Comparison of ENCODE assay signal across 17 mouse cellular contexts in genomic region chrX:11479696-11480339, GRCm38 (mm10).
DNase-seq lines count a peak whose midpoint lies in the region; ATAC-seq and TF ChIP-seq lines count a peak whose summit lies in the region.
"Had no signal": no experiment of that assay in that cellular context is flagged by ENCODE, and none has a peak within 500 bp of the region (broad histone marks: within the 10 kb centered on the region; RNA-seq: fewer than 3 reads in every experiment).

No protein-coding gene starts in this region.

- in situ Hi-C loops in Patski (cut with MboI; ENCODE audit: low pct_unique_long_range_greater_than_20kb) = no loop called here

- H3K9ac ChIP-seq in hindbrain, embryonic 13.5 days = no peak overlapping the region
- H3K9ac ChIP-seq in embryonic facial prominence, embryonic 14.5 days (ENCODE audit: low read depth, low read length) = no peak overlapping the region
- H3K9ac ChIP-seq in limb, embryonic 13.5 days = no peak overlapping the region
- H3K9ac ChIP-seq: heart, embryonic 15.5 days; kidney, embryonic 15.5 days; midbrain, embryonic 12.5 days; stomach, embryonic 15.5 days had no signal

- POLR2A ChIA-PET in Patski (lab: Charles Lee) = no interaction called here

- CTCF ChIA-PET in Patski (lab: Charles Lee) = interaction anchor here (0.9 kb wide), 1 partner anchor 9 kb away, joined by 3 read pairs; no protein-coding TSS in a partner anchor

- H3K4me1 ChIP-seq in hindbrain, embryonic 13.5 days (replicated peaks) = peaks cover 8% of the 10 kb centered on the region; the same call in 1 of the 2 replicates
- peaks cover 7% of the 10 kb centered on the region; the same call in 1 of the 2 replicates for H3K4me1 ChIP-seq in hindbrain, embryonic 10.5 days (replicated peaks)
- no peaks in the 10 kb centered on the region for H3K4me1 ChIP-seq in embryonic facial prominence, embryonic 14.5 days (ENCODE audit: control insufficient read depth, insufficient read depth, low read length)
- 0 out of 2 replicates have a peak, but pooled peaks cover 10% of the 10 kb centered on the region for H3K4me1 ChIP-seq in limb, embryonic 13.5 days
- H3K4me1 ChIP-seq: heart, embryonic 15.5 days; midbrain, embryonic 12.5 days; stomach, embryonic 15.5 days had no signal

- DNase-seq in hindbrain, embryonic 10.5 days (ENCODE audit: low spot score) = no peak
- DNase-seq in Patski (ENCODE audit: low read depth, low spot score) = peak; percentile 35
- peak; percentile 59 for DNase-seq in embryonic facial prominence, embryonic 14.5 days (ENCODE audit: low spot score)
- DNase-seq in ovary, postnatal 10 days (ENCODE audit: low spot score) = no peak
- no peak for DNase-seq in ovary, postnatal 36 days (ENCODE audit: low spot score)
- DNase-seq in kidney, adult 8-10 months = no peak
- DNase-seq: cerebellum, adult 18-20 months; liver; lung, adult 18-20 months; lung, postnatal 36 days had no signal

- WGBS in hindbrain, embryonic 13.5 days = 40% methylated on average over 16 of the region's 16 CpGs
- 58% methylated on average over 16 of the region's 16 CpGs for WGBS in hindbrain, embryonic 10.5 days
- 45% methylated on average over 15 of the region's 16 CpGs for WGBS in embryonic facial prominence, embryonic 14.5 days
- 35% methylated on average over 16 of the region's 16 CpGs for WGBS in limb, embryonic 13.5 days

- no peaks in the 10 kb centered on the region for H3K9me3 ChIP-seq in hindbrain, embryonic 13.5 days
- no peaks in the 10 kb centered on the region for H3K9me3 ChIP-seq in hindbrain, embryonic 10.5 days
- H3K9me3 ChIP-seq in embryonic facial prominence, embryonic 14.5 days (ENCODE audit: control insufficient read depth, low read length) = no peaks in the 10 kb centered on the region
- no peaks in the 10 kb centered on the region for H3K9me3 ChIP-seq in limb, embryonic 13.5 days
- H3K9me3 ChIP-seq: heart, embryonic 15.5 days; kidney, embryonic 15.5 days; midbrain, embryonic 12.5 days; stomach, embryonic 15.5 days had no signal

- H3K36me3 ChIP-seq in hindbrain, embryonic 13.5 days = no peaks in the 10 kb centered on the region
- H3K36me3 ChIP-seq in hindbrain, embryonic 10.5 days = no peaks in the 10 kb centered on the region
- H3K36me3 ChIP-seq in embryonic facial prominence, embryonic 14.5 days (ENCODE audit: control insufficient read depth, insufficient read depth, low read length) = no peaks in the 10 kb centered on the region
- H3K36me3 ChIP-seq in limb, embryonic 13.5 days = no peaks in the 10 kb centered on the region
- H3K36me3 ChIP-seq: heart, embryonic 15.5 days; kidney, embryonic 15.5 days; midbrain, embryonic 12.5 days; stomach, embryonic 15.5 days had no signal

- no peak for TF ChIP-seq CTCF in Patski (IDR thresholded peaks at IDR 0.05)

- H3K4me3 ChIP-seq in hindbrain, embryonic 13.5 days = no peak overlapping the region
- no peak overlapping the region for H3K4me3 ChIP-seq in hindbrain, embryonic 10.5 days
- H3K4me3 ChIP-seq in embryonic facial prominence, embryonic 14.5 days (ENCODE audit: low read depth, low read length) = no peak overlapping the region
- no peak overlapping the region for H3K4me3 ChIP-seq in limb, embryonic 13.5 days
- H3K4me3 ChIP-seq: heart, embryonic 15.5 days; kidney, embryonic 15.5 days; layer of hippocampus, adult 2 months; midbrain, embryonic 12.5 days; stomach, embryonic 15.5 days had no signal

- peak; percentile 46; the same call in 1 of the 2 replicates for ATAC-seq in hindbrain, embryonic 13.5 days (ENCODE audit: low FRiP score)
- ATAC-seq in Patski = no peak
- ATAC-seq in embryonic facial prominence, embryonic 14.5 days (ENCODE audit: low read depth) = no peak
- ATAC-seq in limb, embryonic 13.5 days (ENCODE audit: low FRiP score, low read depth) = no peak

- H3K27me3 ChIP-seq in hindbrain, embryonic 13.5 days = peaks cover 21% of the 10 kb centered on the region
- peaks cover 50% of the 10 kb centered on the region for H3K27me3 ChIP-seq in hindbrain, embryonic 10.5 days (ENCODE audit: insufficient read depth, poor library complexity, severe bottlenecking)
- peaks cover 9% of the 10 kb centered on the region for H3K27me3 ChIP-seq in Patski
- H3K27me3 ChIP-seq in embryonic facial prominence, embryonic 14.5 days (replicated peaks; ENCODE audit: control insufficient read depth, insufficient read depth, low read length) = no peaks in the 10 kb centered on the region; the same call in 1 of the 2 replicates
- peaks cover 27% of the 10 kb centered on the region; the same call in 1 of the 2 replicates for H3K27me3 ChIP-seq in limb, embryonic 13.5 days
- H3K27me3 ChIP-seq: heart, embryonic 15.5 days had no signal

- H3K4me2 ChIP-seq in hindbrain, embryonic 13.5 days = 0 out of 2 replicates have a peak overlapping the region, but pooled peaks have one; percentile 17
- no peak overlapping the region for H3K4me2 ChIP-seq in embryonic facial prominence, embryonic 14.5 days (ENCODE audit: low read depth, low read length)
- H3K4me2 ChIP-seq in limb, embryonic 13.5 days (replicated peaks) = peak overlapping the region; percentile 16; the same call in 1 of the 2 replicates
- H3K4me2 ChIP-seq: heart, embryonic 15.5 days; kidney, embryonic 15.5 days; midbrain, embryonic 12.5 days; stomach, embryonic 15.5 days had no signal

- H3K27ac ChIP-seq in hindbrain, embryonic 13.5 days = peak overlapping the region; percentile 12; the same call in 1 of the 2 replicates
- no peak overlapping the region for H3K27ac ChIP-seq in hindbrain, embryonic 10.5 days
- H3K27ac ChIP-seq in embryonic facial prominence, embryonic 14.5 days (replicated peaks; ENCODE audit: low read depth, low read length) = no peak overlapping the region
- no peak overlapping the region for H3K27ac ChIP-seq in limb, embryonic 13.5 days
- H3K27ac ChIP-seq: heart, embryonic 15.5 days; kidney, embryonic 15.5 days; layer of hippocampus, adult 2 months; midbrain, embryonic 12.5 days; stomach, embryonic 15.5 days had no signal

Comparison
In these comparisons a context has a peak if more than half of its experiments do, and no peak if none do; other contexts are left out.
1. DNase-seq: peak in Patski (single experiment) and embryonic facial prominence, embryonic 14.5 days (single experiment); none in hindbrain, embryonic 10.5 days (single experiment), ovary, postnatal 10 days (single experiment), ovary, postnatal 36 days (single experiment) and kidney, adult 8-10 months (0 of 2).